Mouse (Mus musculus) limb, embryonic 14.5 days (tissue): ENCODE measurements around the gene Adcyap1r1. TPM values are rescaled to one million over a fixed set of nuclear protein-coding genes. Genes with fewer than 3 reads are reported as not detected.

Source experiments
- ATAC-seq: fragments of 200-750 bp; cut with Nextera tagmentation; 2 replicates; pipeline ENCODE4 v1.8.0; 2017; ENCODE audit warnings: low read depth, moderate number of reproducible peaks, moderate TSS enrichment; ENCODE audit not compliant: low FRiP score
- DNase-seq: peaks from one replicate; pipeline ENCODE4 v3.0.0-alpha.2; 2015; ENCODE audit warnings: low spot score
- H3K27ac ChIP-seq: fragments of 300-500 bp; sonication (generic); replicated peaks from 2 replicates; pipeline ENCODE4 v1.5.1; 2014; ENCODE audit warnings: low read depth, mild to moderate bottlenecking, low read length, moderate library complexity, mixed read lengths
- H3K27me3 ChIP-seq: fragments of 300-500 bp; sonication (generic); 2 replicates; pipeline ENCODE4 v1.6.1; 2014; ENCODE audit warnings: low read length, mixed read lengths; ENCODE audit not compliant: control insufficient read depth, insufficient read depth
- H3K36me3 ChIP-seq: fragments of 300-500 bp; sonication (generic); 2 replicates; pipeline ENCODE4 v1.6.1; 2014; ENCODE audit warnings: mild to moderate bottlenecking, low read length, moderate library complexity, mixed read lengths; ENCODE audit not compliant: control insufficient read depth, insufficient read depth
- H3K4me1 ChIP-seq: fragments of 300-500 bp; sonication (generic); 2 replicates; pipeline ENCODE4 v1.6.1; 2014; ENCODE audit warnings: antibody characterized with exemption, low read length, mixed read lengths; ENCODE audit not compliant: control insufficient read depth, insufficient read depth
- H3K4me2 ChIP-seq: fragments of 300-500 bp; sonication (generic); replicated peaks from 2 replicates; pipeline ENCODE4 v1.6.1; 2014; ENCODE audit warnings: low read depth, mild to moderate bottlenecking, low read length, moderate library complexity; ENCODE audit not compliant: severe bottlenecking
- H3K4me3 ChIP-seq: fragments of 300-500 bp; sonication (generic); replicated peaks from 2 replicates; pipeline ENCODE4 v1.5.1; 2014; ENCODE audit warnings: low read length
- H3K9ac ChIP-seq: fragments of 300-500 bp; sonication (generic); 2 replicates; pipeline ENCODE4 v1.6.1; 2014; ENCODE audit warnings: mild to moderate bottlenecking, low read depth, low read length, moderate library complexity; ENCODE audit not compliant: severe bottlenecking
- H3K9me3 ChIP-seq: fragments of 300-500 bp; sonication (generic); 2 replicates; pipeline ENCODE4 v1.6.1; 2016; ENCODE audit warnings: low read length; ENCODE audit not compliant: control insufficient read depth
- POLR2A ChIP-seq: fragments of 200-500 bp; IDR thresholded peaks from 2 replicates; pipeline ENCODE4 v1.8.0; 2012; ENCODE audit warnings: inconsistent platforms, mild to moderate bottlenecking, moderate library complexity, borderline replicate concordance; ENCODE audit not compliant: insufficient read depth, insufficient read length; ENCODE audit errors: extremely low read depth
- WGBS: fragments of 180-500 bp; shearing (Covaris S2); extraction: QIAGEN DNeasy Blood & Tissue Kit; methylation state at CpG from one replicate; pipeline ENCODE4 v1.1.7; 2014; 5-methylcytosine and 5-hydroxymethylcytosine counted together
- polyA plus RNA-seq, 2 experiments: library from polyadenylated mRNA; depleted of rRNA in 1 of 2; stranded (reverse) in 1 of 2; unstranded in 1 of 2; fragments of >200 nt; fragmentation: Nextera tagmentation in 1 of 2; extraction: Ambion mirVana in 1 of 2; gene quantifications; 2 replicates each; pipeline versions ENCODE4 v1.2.1 to v1.2.3; 2012 to 2014

Gene Adcyap1r1
- polyA plus RNA-seq, 2 experiments = 2.2 to 3.0 TPM

GRCm38 (mm10) chr6:55459545-55460397 lies 8.0 kb downstream of the Adcyap1r1 start:
- WGBS = 84% methylated on average over 20 of the region's 20 CpGs
- Histone ChIP-seq H3K36me3 (no peaks in the 10 kb centered on the region), H3K27me3 (no peaks in the 10 kb centered on the region), H3K4me1 (no peaks in the 10 kb centered on the region), H3K4me3 (no peak overlapping the region), H3K9ac (no peak overlapping the region), H3K4me2 (no peak overlapping the region), H3K9me3 (no peaks in the 10 kb centered on the region), H3K27ac (no peak overlapping the region)
- ATAC-seq (no peak), DNase-seq (no peak)
- no peak for TF ChIP-seq POLR2A

GRCm38 (mm10) chr6:55461141-55461540 lies 9.4 kb downstream of the Adcyap1r1 start:
- Histone ChIP-seq H3K27me3 (no peaks in the 10 kb centered on the region), H3K4me3 (no peak overlapping the region), H3K9me3 (no peaks in the 10 kb centered on the region), H3K27ac (no peak overlapping the region), H3K4me1 (no peaks in the 10 kb centered on the region), H3K36me3 (no peaks in the 10 kb centered on the region), H3K4me2 (no peak overlapping the region), H3K9ac (no peak overlapping the region)
- no peak for TF ChIP-seq POLR2A
- WGBS = 69% methylated on average over 5 of the region's 5 CpGs
- DNase-seq (no peak), ATAC-seq (no peak; the same call in 1 of the 2 replicates)

- DNase-seq (peak; percentile 10), ATAC-seq (peak; percentile 49; the same call in 1 of the 2 replicates)
- no peak overlapping the region for H3K9ac ChIP-seq
- H3K27ac ChIP-seq = no peak overlapping the region
- H3K4me3 ChIP-seq = no peak overlapping the region
- H3K27me3 ChIP-seq = no peaks in the 10 kb centered on the region
- no peak for TF ChIP-seq POLR2A
- no peaks in the 10 kb centered on the region for H3K9me3 ChIP-seq
- H3K36me3 ChIP-seq = no peaks in the 10 kb centered on the region
- H3K4me2 ChIP-seq = no peak overlapping the region
- no peaks in the 10 kb centered on the region for H3K4me1 ChIP-seq
- WGBS = 34% methylated on average over 2 of the region's 2 CpGs
These were observed 9.9 kb downstream of the Adcyap1r1 start for GRCm38 (mm10) chr6:55461678-55462077.

- no peaks in the 10 kb centered on the region for H3K4me1 ChIP-seq
- no peak for ATAC-seq
- no peak overlapping the region for H3K4me3 ChIP-seq
- 52% methylated on average over 1 of the region's 1 CpGs for WGBS
- H3K9me3 ChIP-seq = no peaks in the 10 kb centered on the region
- H3K27me3 ChIP-seq = no peaks in the 10 kb centered on the region
- no peak overlapping the region for H3K4me2 ChIP-seq
- no peaks in the 10 kb centered on the region for H3K36me3 ChIP-seq
- H3K27ac ChIP-seq = no peak overlapping the region
- H3K9ac ChIP-seq = no peak overlapping the region
- no peak for TF ChIP-seq POLR2A
- DNase-seq = no peak
These were observed 10.6 kb downstream of the Adcyap1r1 start for GRCm38 (mm10) chr6:55462394-55462793.

GRCm38 (mm10) chr6:55463966-55464365 lies 12.2 kb downstream of the Adcyap1r1 start:
- no peaks in the 10 kb centered on the region for H3K4me1 ChIP-seq
- no peak overlapping the region for H3K4me2 ChIP-seq
- H3K27me3 ChIP-seq = no peaks in the 10 kb centered on the region
- H3K4me3 ChIP-seq = no peak overlapping the region
- ATAC-seq (no peak), DNase-seq (no peak)
- WGBS = 82% methylated on average over 7 of the region's 7 CpGs
- H3K27ac ChIP-seq = no peak overlapping the region
- no peaks in the 10 kb centered on the region for H3K36me3 ChIP-seq
- no peak overlapping the region for H3K9ac ChIP-seq
- H3K9me3 ChIP-seq = no peaks in the 10 kb centered on the region
- TF ChIP-seq POLR2A = no peak
